Mouse (Mus musculus) neutrophil, adult 83 days (primary cell): ENCODE results near the gene Pcnt. TPM values are rescaled to one million over a fixed set of nuclear protein-coding genes. Genes with fewer than 3 reads are reported as not detected.

Experiments
- total RNA-seq, 2 experiments: library from RNA; stranded (reverse); gene quantifications; one replicate each; pipeline ENCODE4 v1.2.4; 2023

Gene Pcnt
- 10 to 100 TPM; 34.6 to 40.1 TPM for total RNA-seq

GRCm38 (mm10) chr10:76442178-76443088 is at the start of gene Pcnt:
Gene Pcnt (minus strand): TSS chr10:76442786.

GRCm38 (mm10) chr10:76468203-76469162 is 25.9 kb upstream of the Pcnt start, which contains the start of the genes Mcm3ap and Ybey:
Gene Mcm3ap (plus strand): TSS chr10:76468927.
Gene Ybey (minus strand): TSS chr10:76469114.

GRCm38 (mm10) chr10:76448851-76449250 is 6.3 kb upstream of the Pcnt start, which contains the start of gene 2610028H24Rik:
Gene 2610028H24Rik (plus strand): TSS chr10:76449081.

GRCm38 (mm10) chr10:76440281-76440680 is 2.3 kb downstream of the Pcnt start, which contains the start of gene AC141477.1:
Gene AC141477.1 (minus strand): TSS chr10:76440444.

GRCm38 (mm10) chr10:76344711-76345539 is 97.7 kb downstream of the Pcnt start, which contains the start of gene Dip2a:
Gene Dip2a (minus strand): TSS chr10:76345291.

Other genes starting within 250 kb of the Pcnt start
- gene Prmt2, start 204.9 kb downstream of the Pcnt start, total RNA-seq: 1 to 10 TPM; 1.3 to 1.6 TPM
- not detected for gene S100b, start 188.9 kb downstream of the Pcnt start, total RNA-seq
- gene Dip2a, start 97.5 kb downstream of the Pcnt start, total RNA-seq: 1 to 10 TPM; 5.8 to 5.9 TPM
- gene AC141477.1, start 2.3 kb downstream of the Pcnt start, total RNA-seq: 10 to 100 TPM in 1 of 2 experiments, 1 to 10 TPM in 1; 4.2 to 24.1 TPM
- not detected for gene 2610028H24Rik, start 6.3 kb upstream of the Pcnt start, total RNA-seq
- gene Mcm3ap, start 26.1 kb upstream of the Pcnt start, total RNA-seq: 10 to 100 TPM; 48.0 to 48.6 TPM
- gene Ybey, start 26.3 kb upstream of the Pcnt start, total RNA-seq: 1 to 10 TPM in 1 of 2 experiments, under 1 TPM in 1; 0.88 to 1.2 TPM
- gene Lss, start 88.8 kb upstream of the Pcnt start, total RNA-seq: 1 to 10 TPM; 4.4 to 5.6 TPM
- gene Spatc1l, start 119.5 kb upstream of the Pcnt start, total RNA-seq: not detected
- not detected for gene Ftcd, start 132.9 kb upstream of the Pcnt start, total RNA-seq
- gene Col6a2, start 180.8 kb upstream of the Pcnt start, total RNA-seq: under 1 TPM; 0.29 to 0.72 TPM